Mouse (Mus musculus) granulocyte monocyte progenitor cell, adult 5-6 weeks (primary cell): Measurements from ENCODE around the gene Dbf4. TPM values are rescaled to one million over a fixed set of nuclear protein-coding genes. Genes with fewer than 3 reads are reported as not detected.

Experiments used
- ATAC-seq: replicated peaks from 2 replicates; pipeline ENCODE4 v1.8.0; 2016; ENCODE audit warnings: mild to moderate bottlenecking, moderate TSS enrichment, inconsistent platforms; ENCODE audit not compliant: poor library complexity, severe bottlenecking
- total RNA-seq, 2 experiments: library from RNA; stranded (forward) in 1 of 2; stranded (reverse) in 1 of 2; fragments of 200-712, 200-1000 nt in 1 of 2; fragments of >200 nt in 1 of 2; fragmentation: Nextera tagmentation in 1 of 2; gene quantifications; 2 replicates each; pipeline ENCODE4 v1.2.3; 2014 to 2017

Dbf4 gene
- total RNA-seq, 2 experiments from 2014 or later = 51.2 to 91.5 TPM

DNA sequence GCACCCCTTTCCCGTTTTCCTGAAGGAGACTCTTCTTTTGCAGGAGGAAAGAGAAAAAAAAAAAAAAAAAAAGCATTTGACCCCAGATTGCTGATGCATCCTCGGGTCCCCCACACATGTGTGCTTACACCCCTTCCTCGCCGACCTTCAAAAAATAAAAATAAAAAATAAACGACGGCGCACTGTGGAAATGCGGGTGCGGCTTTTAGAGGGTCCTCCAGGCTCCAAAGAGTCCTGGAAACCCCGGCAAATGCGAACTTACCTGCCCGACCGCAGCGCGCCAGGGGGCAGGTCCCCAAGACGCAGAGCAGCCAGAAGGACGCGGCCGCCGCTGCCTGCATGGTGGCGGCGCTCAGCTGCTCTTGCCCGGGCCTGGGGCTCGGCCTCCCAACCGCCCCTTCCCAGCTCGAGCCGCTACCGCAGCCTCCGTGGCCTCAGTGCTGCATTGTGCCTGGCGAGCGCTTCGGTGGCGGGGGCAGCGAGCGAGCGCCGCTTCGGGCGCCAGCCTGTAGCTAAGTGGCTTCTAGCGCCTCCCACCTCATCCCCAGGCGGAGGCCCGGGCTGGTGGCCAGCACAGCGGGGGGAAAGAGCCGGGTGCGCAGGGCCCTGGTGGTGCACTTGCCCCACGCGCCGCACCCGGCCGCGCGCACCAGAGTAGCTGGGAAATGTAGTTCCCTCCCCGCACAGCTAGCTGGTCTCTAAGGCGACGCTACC lies 54.7 kb downstream of the Dbf4 start, which contains the start of gene Adam22:
TSS of gene Adam22 (minus strand) at position 547 of the 714 bp plus-strand sequence.
- peak; percentile 98 for ATAC-seq

DNA sequence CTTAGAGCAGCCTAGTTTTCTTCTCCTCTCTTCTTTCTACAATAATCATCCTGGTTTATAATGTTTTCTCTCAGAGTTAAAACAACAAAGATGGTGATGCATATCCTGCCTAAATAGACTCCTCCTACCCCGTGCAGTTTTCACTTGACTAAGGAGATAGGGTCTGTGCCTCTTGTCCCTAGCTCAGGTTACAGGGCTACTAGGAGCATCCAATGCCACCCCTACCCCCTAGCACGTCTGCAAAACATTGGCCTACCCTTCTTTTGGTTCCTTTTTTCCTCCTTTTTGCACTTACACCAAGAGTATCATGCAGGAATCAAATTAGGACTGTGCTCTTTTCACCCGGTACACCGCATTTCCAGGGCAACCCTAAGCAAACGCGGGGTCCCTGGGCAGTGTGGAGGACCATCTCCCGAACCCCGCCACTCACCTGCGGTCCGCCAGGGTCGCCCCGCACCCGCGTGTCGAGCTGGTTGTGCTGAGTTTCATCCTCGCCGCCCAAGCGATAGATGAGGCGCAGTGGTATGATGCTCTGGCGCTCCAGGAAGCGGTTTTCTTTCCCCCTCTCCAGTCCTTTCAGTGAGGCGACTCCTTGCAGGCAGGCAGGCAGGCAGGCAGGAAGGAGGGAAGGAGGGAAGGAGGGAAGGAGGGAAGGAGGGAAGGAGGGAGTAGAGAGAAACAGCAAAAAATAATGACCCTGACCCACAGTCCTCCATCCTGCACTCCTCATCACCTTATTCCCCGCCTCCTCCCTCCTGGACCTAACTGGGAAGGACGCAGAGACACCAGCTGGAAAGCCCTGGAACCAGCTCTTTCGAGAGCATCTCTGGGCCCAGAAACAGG lies 55.5 kb downstream of the Dbf4 start:
- ATAC-seq = peak; percentile 20; the same call in 1 of the 2 replicates

DNA sequence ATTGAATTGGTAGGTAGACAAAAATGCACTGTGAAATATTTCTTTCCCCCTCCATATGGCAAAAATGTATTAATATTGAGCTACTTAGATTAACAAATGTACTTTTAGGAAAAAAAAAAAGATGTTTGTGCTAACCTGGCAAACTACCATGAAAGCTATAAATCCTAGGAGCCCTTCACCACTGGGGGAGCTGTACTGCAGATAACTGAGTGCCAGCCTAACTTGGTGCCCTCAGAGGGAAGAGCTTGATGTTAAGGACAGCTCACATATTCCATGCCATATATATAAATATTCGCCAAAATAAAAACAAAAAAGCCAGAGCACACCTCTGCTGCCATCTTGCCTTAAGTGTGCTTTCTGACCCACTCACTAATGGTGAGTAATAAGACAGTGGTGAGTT lies 60.2 kb downstream of the Dbf4 start:
- ATAC-seq = peak; percentile 33; the same call in 1 of the 2 replicates

DNA sequence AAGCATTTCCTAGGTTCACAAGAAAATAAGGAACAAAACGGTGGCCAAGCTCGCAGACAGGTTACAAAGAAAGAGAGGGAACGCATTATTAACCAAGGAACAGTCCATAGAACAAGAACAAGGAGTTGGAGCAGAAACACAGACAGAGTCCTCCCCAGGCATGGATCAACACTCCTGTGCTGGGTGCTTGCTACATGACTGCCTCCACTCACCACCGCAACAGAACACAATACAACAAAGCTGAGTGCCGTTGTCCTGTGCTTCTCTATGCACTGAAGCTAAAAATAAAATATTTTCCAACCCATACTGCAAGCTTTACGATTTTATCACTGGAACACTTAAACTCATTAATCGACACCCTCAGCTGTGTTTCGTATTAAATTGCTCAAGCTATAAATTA lies 64.8 kb downstream of the Dbf4 start:
- ATAC-seq = no peak

DNA sequence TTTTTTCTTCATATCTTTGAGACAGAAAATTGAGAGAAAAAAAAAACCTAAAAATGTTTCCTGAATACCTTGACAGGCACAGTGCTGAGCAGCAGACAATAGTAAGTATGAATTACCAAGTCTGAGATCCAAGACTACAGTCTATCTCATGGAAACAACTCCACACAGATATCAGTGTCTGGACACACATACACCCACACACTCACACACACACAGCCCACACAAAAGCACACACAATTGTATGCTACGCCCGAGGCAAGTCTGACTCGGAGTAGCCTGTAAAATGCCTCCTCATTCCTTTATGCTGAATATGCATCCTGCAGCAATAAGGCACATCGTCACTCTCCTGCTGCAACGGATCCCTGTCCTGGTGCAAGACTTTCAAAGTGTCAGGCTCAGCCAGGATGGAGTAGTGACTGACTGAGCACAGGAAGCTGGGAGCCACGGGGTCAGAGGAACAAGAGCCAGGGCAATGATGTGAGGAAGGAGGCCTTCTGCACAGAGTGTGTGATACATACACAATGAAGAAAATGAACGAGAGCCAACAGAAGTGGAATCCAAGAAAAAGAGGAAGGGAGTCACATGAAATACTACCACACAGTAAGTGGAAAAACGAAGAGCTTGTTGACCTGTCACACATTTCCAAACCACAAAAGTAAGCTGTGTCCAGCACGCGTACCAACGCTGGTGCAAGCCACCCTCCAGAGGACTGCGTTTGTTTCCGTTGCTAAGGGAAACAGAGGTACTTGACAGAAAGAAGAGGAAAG lies 65.4 kb downstream of the Dbf4 start:
- peak; percentile 92 for ATAC-seq

DNA sequence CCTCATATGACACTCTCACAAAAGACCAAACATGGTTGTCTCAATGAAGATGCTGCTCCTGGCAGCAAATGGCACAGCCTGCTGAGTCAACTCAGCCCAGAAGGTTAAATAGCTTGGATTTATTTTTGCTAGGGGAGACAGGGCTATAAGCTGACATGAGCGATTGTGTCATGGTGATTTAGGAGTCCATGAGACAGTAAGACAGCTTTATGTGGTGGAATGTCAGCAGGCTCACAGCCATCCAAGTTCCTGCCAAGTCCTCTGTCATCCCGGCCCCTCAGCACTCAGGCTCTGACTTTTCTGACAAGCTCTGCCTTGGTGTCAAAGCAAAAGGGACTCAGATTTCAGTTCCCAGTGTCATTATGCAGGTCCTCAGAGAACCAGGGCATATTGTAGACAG lies 66.2 kb downstream of the Dbf4 start:
- ATAC-seq = no peak

DNA sequence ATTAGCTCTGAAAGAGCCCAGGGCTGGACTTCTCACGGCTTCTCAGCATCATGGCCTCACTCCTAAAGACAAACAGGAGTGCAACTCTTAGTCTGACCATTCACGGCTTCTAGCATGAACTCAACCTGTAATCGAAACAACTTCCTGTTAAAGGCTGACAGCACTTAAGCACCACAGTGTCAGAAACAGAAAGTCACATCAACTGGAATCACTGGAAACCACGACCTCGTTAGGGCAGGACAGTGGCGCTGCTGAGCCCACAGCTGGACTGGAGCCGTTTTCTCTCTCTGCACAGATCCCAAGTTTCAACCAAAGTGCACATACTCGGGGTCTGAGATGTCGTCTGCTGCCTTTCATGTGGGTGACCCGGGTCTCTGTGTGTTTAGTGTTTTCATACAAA lies 73.0 kb downstream of the Dbf4 start:
- ATAC-seq = peak; percentile 64

Other genes with a start within 250 kb of the Dbf4 start
- 0.49 and 2.3 TPM in 2 replicates for gene Adam22, start 54.6 kb downstream of the Dbf4 start, total RNA-seq (2014; fragmentation: Nextera tagmentation)
- 1.2 and 1.5 TPM in 2 replicates for gene Adam22, start 54.6 kb downstream of the Dbf4 start, total RNA-seq (2017)
- 16.3 and 31.2 TPM in 2 replicates for gene Slc25a40, start 134 bp upstream of the Dbf4 start, total RNA-seq (2014; fragmentation: Nextera tagmentation)
- gene Slc25a40, start 134 bp upstream of the Dbf4 start, total RNA-seq (2017) = 5.1 and 7.3 TPM in 2 replicates
- 0.19 and 0.26 TPM in 2 replicates for gene Rundc3b, start 200.2 kb upstream of the Dbf4 start, total RNA-seq (2014; fragmentation: Nextera tagmentation)
- gene Rundc3b, start 200.2 kb upstream of the Dbf4 start, total RNA-seq (2017) = 0.98 and 1.2 TPM in 2 replicates
- not detected in 2 replicates for gene Abcb1a, start 237.4 kb upstream of the Dbf4 start, total RNA-seq (2014; fragmentation: Nextera tagmentation)
- gene Abcb1a, start 237.4 kb upstream of the Dbf4 start, total RNA-seq (2017) = 0.04 and 0.10 TPM in 2 replicates